8 mouse cellular contexts compared by ENCODE assay signal in genomic region chr14:45690520-45691246, GRCm38 (mm10). TPM values are rescaled to one million over a fixed set of nuclear protein-coding genes. Genes with fewer than 3 reads are reported as not detected.
DNase-seq lines count a peak whose midpoint lies in the region; ATAC-seq and TF ChIP-seq lines count a peak whose summit lies in the region.

No protein-coding gene starts in this region.

- H3K9ac ChIP-seq in embryonic facial prominence, embryonic 15.5 days, result peak overlapping the region; percentile 42
- peak overlapping the region; percentile 70 for H3K9ac ChIP-seq in heart, embryonic 11.5 days (ENCODE audit: low read depth, low read length)
- H3K9ac ChIP-seq in kidney, embryonic 15.5 days, result peak overlapping the region; percentile 38
- peak overlapping the region; percentile 30; the same call in 1 of the 2 replicates for H3K9ac ChIP-seq in stomach, embryonic 14.5 days (replicated peaks; ENCODE audit: low read depth, low read length)

- peak overlapping the region; percentile 64 for H3K4me2 ChIP-seq in embryonic facial prominence, embryonic 15.5 days (replicated peaks)
- peak overlapping the region; percentile 69 for H3K4me2 ChIP-seq in heart, embryonic 11.5 days
- H3K4me2 ChIP-seq in kidney, embryonic 15.5 days, result peak overlapping the region; percentile 66
- H3K4me2 ChIP-seq in stomach, embryonic 14.5 days (replicated peaks; ENCODE audit: low read depth, low read length), result peak overlapping the region; percentile 53

- no peak overlapping the region for H3K27ac ChIP-seq in bone marrow macrophage, adult 2 months (ENCODE audit: insufficient read depth, low read depth, low read length)
- no peak overlapping the region; the same call in 1 of the 2 replicates for H3K27ac ChIP-seq in embryonic facial prominence, embryonic 15.5 days (replicated peaks)
- H3K27ac ChIP-seq in heart, embryonic 11.5 days (ENCODE audit: low read depth, low read length), result no peak overlapping the region
- peak overlapping the region; percentile 66 for H3K27ac ChIP-seq in kidney, embryonic 15.5 days
- no peak overlapping the region for H3K27ac ChIP-seq in stomach, embryonic 14.5 days (ENCODE audit: low read length)

- no peaks in the 10 kb centered on the region for H3K79me3 ChIP-seq in C2C12 (ENCODE audit: low read depth)

- H3ac ChIP-seq in C2C12 (ENCODE audit: control insufficient read depth, insufficient read length, low read depth), result peak overlapping the region; percentile 48

- no peaks in the 10 kb centered on the region for H3K79me2 ChIP-seq in C2C12 (ENCODE audit: control insufficient read depth, insufficient read depth)

- ATAC-seq in embryonic facial prominence, embryonic 15.5 days (ENCODE audit: insufficient number of reproducible peaks, low FRiP score, low TSS enrichment, low read depth), result peak; percentile 83
- ATAC-seq in heart, embryonic 11.5 days (replicated peaks; ENCODE audit: insufficient number of reproducible peaks, low FRiP score, low TSS enrichment), result no peak; the same call in 1 of the 2 replicates
- peak; percentile 93 for ATAC-seq in kidney, embryonic 15.5 days (replicated peaks; ENCODE audit: low FRiP score)
- peak; percentile 31; the same call in 1 of the 2 replicates for ATAC-seq in monocyte, adult 5-6 weeks (replicated peaks; ENCODE audit: insufficient number of reproducible peaks, low FRiP score, low TSS enrichment, poor library complexity, severe bottlenecking)
- peak; percentile 82; the same call in 1 of the 2 replicates for ATAC-seq in stomach, embryonic 14.5 days (ENCODE audit: insufficient number of reproducible peaks, insufficient read depth, low FRiP score, low read depth)

- 2% methylated on average over 16 of the region's 16 CpGs for WGBS in embryonic facial prominence, embryonic 15.5 days
- WGBS in heart, embryonic 11.5 days (ENCODE audit: insufficient replicate concordance), result 1% methylated on average over 16 of the region's 16 CpGs
- WGBS in kidney, embryonic 15.5 days, result 2% methylated on average over 16 of the region's 16 CpGs
- WGBS in stomach, embryonic 14.5 days, result 1% methylated on average over 16 of the region's 16 CpGs

- H3K4me3 ChIP-seq in C2C12 (ENCODE audit: insufficient read depth, poor library complexity, severe bottlenecking), result peak overlapping the region; percentile 16
- H3K4me3 ChIP-seq in bone marrow macrophage, adult 2 months (ENCODE audit: insufficient read depth, low read length), result peak overlapping the region; percentile 53
- H3K4me3 ChIP-seq in embryonic facial prominence, embryonic 15.5 days (replicated peaks), result peak overlapping the region; percentile 57
- H3K4me3 ChIP-seq in heart, embryonic 11.5 days (ENCODE audit: low read depth, low read length), result peak overlapping the region; percentile 53
- H3K4me3 ChIP-seq in kidney, embryonic 15.5 days (replicated peaks), result peak overlapping the region; percentile 48
- peak overlapping the region; percentile 44 for H3K4me3 ChIP-seq in stomach, embryonic 14.5 days (ENCODE audit: low read depth, low read length)

- no peaks in the 10 kb centered on the region for H3K36me3 ChIP-seq in C2C12 (ENCODE audit: control insufficient read depth, insufficient read depth)
- no peaks in the 10 kb centered on the region for H3K36me3 ChIP-seq in embryonic facial prominence, embryonic 15.5 days
- no peaks in the 10 kb centered on the region for H3K36me3 ChIP-seq in heart, embryonic 11.5 days (ENCODE audit: control insufficient read depth, insufficient read depth, low read length)
- no peaks in the 10 kb centered on the region for H3K36me3 ChIP-seq in kidney, embryonic 15.5 days
- H3K36me3 ChIP-seq in stomach, embryonic 14.5 days (ENCODE audit: control insufficient read depth, insufficient read depth, low read length), result no peaks in the 10 kb centered on the region

- H3K4me1 ChIP-seq in bone marrow macrophage, adult 2 months (ENCODE audit: control insufficient read depth, insufficient read depth, low read length), result peaks cover 8% of the 10 kb centered on the region
- H3K4me1 ChIP-seq in embryonic facial prominence, embryonic 15.5 days, result peaks cover 4% of the 10 kb centered on the region; the same call in 1 of the 2 replicates
- peaks cover 2% of the 10 kb centered on the region; the same call in 1 of the 2 replicates for H3K4me1 ChIP-seq in heart, embryonic 11.5 days (ENCODE audit: control insufficient read depth, insufficient read depth, low read length)
- H3K4me1 ChIP-seq in kidney, embryonic 15.5 days, result peaks cover 8% of the 10 kb centered on the region; the same call in 1 of the 2 replicates
- no peaks in the 10 kb centered on the region for H3K4me1 ChIP-seq in stomach, embryonic 14.5 days (ENCODE audit: control insufficient read depth, insufficient read depth, low read length)

- H3K27me3 ChIP-seq in C2C12 (ENCODE audit: control insufficient read depth, insufficient read depth, insufficient read length), result no peaks in the 10 kb centered on the region
- H3K27me3 ChIP-seq in embryonic facial prominence, embryonic 15.5 days, result no peaks in the 10 kb centered on the region
- H3K27me3 ChIP-seq in heart, embryonic 11.5 days (ENCODE audit: control insufficient read depth, insufficient read depth, low read length), result no peaks in the 10 kb centered on the region
- no peaks in the 10 kb centered on the region; the same call in 1 of the 2 replicates for H3K27me3 ChIP-seq in kidney, embryonic 15.5 days
- H3K27me3 ChIP-seq in stomach, embryonic 14.5 days (ENCODE audit: control insufficient read depth, insufficient read depth, low read length), result no peaks in the 10 kb centered on the region

- no peak for TF ChIP-seq CTCF in C2C12 (IDR thresholded peaks at IDR 0.05; ENCODE audit: control insufficient read depth, insufficient read depth, insufficient read length)
- peak; percentile 94 for TF ChIP-seq CTCF in bone marrow macrophage, adult 2 months (IDR thresholded peaks at IDR 0.05; ENCODE audit: low read depth, low read length)

- peak; percentile 28 for DNase-seq in liver

- no peak for TF ChIP-seq POLR2A in bone marrow macrophage, adult 2 months (IDR thresholded peaks at IDR 0.05; ENCODE audit: borderline replicate concordance, low read depth, low read length)

- no peaks in the 10 kb centered on the region for H3K9me3 ChIP-seq in embryonic facial prominence, embryonic 15.5 days (replicated peaks)
- H3K9me3 ChIP-seq in heart, embryonic 11.5 days (replicated peaks; ENCODE audit: control insufficient read depth, low read length), result no peaks in the 10 kb centered on the region
- H3K9me3 ChIP-seq in kidney, embryonic 15.5 days (replicated peaks), result no peaks in the 10 kb centered on the region
- no peaks in the 10 kb centered on the region for H3K9me3 ChIP-seq in stomach, embryonic 14.5 days (ENCODE audit: control insufficient read depth, low read depth, low read length)

TF ChIP-seq in C2C12, 6 proteins besides CTCF, POLR2A, EP300 and RAD21:
- TF ChIP-seq FOSL1 (IDR thresholded peaks at IDR 0.05; ENCODE audit: insufficient read depth, low read length, poor library complexity, severe bottlenecking), result no peak
- TF ChIP-seq USF1 (IDR thresholded peaks at IDR 0.05; ENCODE audit: low read depth), result no peak
- TF ChIP-seq MAX (IDR thresholded peaks at IDR 0.05), result no peak
- no peak for TF ChIP-seq CEBPB (IDR thresholded peaks at IDR 0.05; ENCODE audit: low read depth)
- no peak for TF ChIP-seq MYOD1 (IDR thresholded peaks at IDR 0.05; ENCODE audit: control insufficient read depth, insufficient read length, low read depth)
- TF ChIP-seq MYOG (IDR thresholded peaks at IDR 0.05; ENCODE audit: control insufficient read depth, extremely low read depth, insufficient read length), result no peak

RNA-seq across cellular contexts. Expression of gene Ddhd1, which starts 32.7 kb away (rescaled TPM):
- 6.4 TPM for polyA plus RNA-seq in C2C12 (2012; fragmentation: generic; extraction: Trizol)
- 18.2 and 22.3 TPM in 2 replicates for polyA plus RNA-seq in bone marrow macrophage, adult 2 months (2012; ENCODE audit: insufficient read depth, insufficient read length, missing spikeins)
- 6.5 and 7.0 TPM in 2 replicates for polyA plus RNA-seq in embryonic facial prominence, embryonic 15.5 days (2015; fragmentation: Nextera tagmentation; extraction: Ambion mirVana)
- polyA plus RNA-seq in heart, embryonic 11.5 days (2014; fragmentation: Nextera tagmentation; extraction: Ambion mirVana), result 12.6 and 13.9 TPM in 2 replicates
- polyA plus RNA-seq in kidney, embryonic 15.5 days (2015; fragmentation: Nextera tagmentation; extraction: Ambion mirVana), result 5.6 and 7.8 TPM in 2 replicates
- 84.0 to 160 TPM (median 126 TPM) in 3 replicates for total RNA-seq in monocyte, adult 5-6 weeks (2017)
- 10.9 and 12.2 TPM in 2 replicates for polyA plus RNA-seq in stomach, embryonic 14.5 days (2014; fragmentation: Nextera tagmentation; extraction: Ambion mirVana)
